Mouse (Mus musculus) small intestine, adult 2 months (tissue): ENCODE measurements at regions not wholly inside any gene's neighbourhood (a gene's known extent, or its start where the extent isn't known, plus 50 kb on each side); places are given as distances from the start of the nearest gene placed in this dataset.

Source experiments
- H3K27ac ChIP-seq: fragments of 200-500 bp; 2 replicates; pipeline ENCODE4 v1.5.1; 2012; ENCODE audit warnings: low read depth, low read length, control low read depth, inconsistent platforms; ENCODE audit not compliant: insufficient read depth
- H3K27me3 ChIP-seq: fragments of 200-500 bp; 2 replicates; pipeline ENCODE4 v1.6.1; 2012; ENCODE audit warnings: mild to moderate bottlenecking, moderate library complexity, low read length, inconsistent platforms; ENCODE audit not compliant: control insufficient read depth, insufficient read depth
- H3K36me3 ChIP-seq: fragments of 200-500 bp; 2 replicates; pipeline ENCODE4 v1.6.1; 2012; ENCODE audit warnings: mild to moderate bottlenecking, low read length, control low read depth, inconsistent platforms; ENCODE audit not compliant: control insufficient read depth, insufficient read depth
- H3K4me1 ChIP-seq: fragments of 200-500 bp; 2 replicates; pipeline ENCODE4 v1.6.1; 2012; ENCODE audit warnings: low read length, inconsistent platforms, mixed read lengths; ENCODE audit not compliant: control insufficient read depth, insufficient read depth, insufficient read length
- H3K4me3 ChIP-seq: fragments of 200-500 bp; 2 replicates; pipeline ENCODE4 v1.5.1; 2012; ENCODE audit warnings: low read depth, mild to moderate bottlenecking, control low read depth, inconsistent platforms, low read length, moderate library complexity
- CTCF ChIP-seq: fragments of 200-500 bp; IDR thresholded peaks from 2 replicates; pipeline ENCODE4 v1.5.1; 2012; ENCODE audit warnings: low read depth, mild to moderate bottlenecking, control low read depth, inconsistent platforms, low read length, moderate library complexity, mixed read lengths; ENCODE audit not compliant: insufficient replicate concordance, insufficient read length; ENCODE audit errors: extremely low read depth
- POLR2A ChIP-seq: fragments of 200-500 bp; IDR thresholded peaks from 2 replicates; pipeline ENCODE4 v1.6.1; 2012; ENCODE audit warnings: low read depth, mild to moderate bottlenecking, control low read depth, inconsistent platforms, low read length, moderate library complexity
- WGBS: fragments of 180-500 bp; shearing (Covaris S2); methylation state at CpG from one replicate; pipeline ENCODE4 v1.1.7; 2018; 5-methylcytosine and 5-hydroxymethylcytosine counted together

- H3K27ac ChIP-seq = no peak overlapping the region
- H3K4me1 ChIP-seq = no peaks in the 10 kb centered on the region
- no peaks in the 10 kb centered on the region for H3K27me3 ChIP-seq
- TF ChIP-seq CTCF (no peak), POLR2A (no peak)
- no peaks in the 10 kb centered on the region for H3K36me3 ChIP-seq
- no peak overlapping the region for H3K4me3 ChIP-seq
- WGBS = 54% methylated on average over 12 of the region's 12 CpGs
Observed at GRCm38 (mm10) chr17:4726331-4726741, 267.8 kb upstream of the Arid1b start.

GRCm38 (mm10) chr17:4734412-4734881, 259.7 kb upstream of the Arid1b start:
- Histone ChIP-seq H3K4me3 (no peak overlapping the region), H3K27me3 (no peaks in the 10 kb centered on the region), H3K27ac (no peak overlapping the region), H3K36me3 (no peaks in the 10 kb centered on the region), H3K4me1 (no peaks in the 10 kb centered on the region)
- WGBS = 29% methylated on average over 5 of the region's 5 CpGs
- no peak for TF ChIP-seq CTCF
- no peak for TF ChIP-seq POLR2A

GRCm38 (mm10) chr17:4735185-4735584, 258.9 kb upstream of the Arid1b start:
- H3K4me3 ChIP-seq = no peak overlapping the region
- H3K27ac ChIP-seq = no peak overlapping the region
- TF ChIP-seq POLR2A (no peak), CTCF (no peak)
- no peaks in the 10 kb centered on the region for H3K36me3 ChIP-seq
- WGBS = 57% methylated on average over 1 of the region's 1 CpGs
- no peaks in the 10 kb centered on the region for H3K27me3 ChIP-seq
- H3K4me1 ChIP-seq = no peaks in the 10 kb centered on the region

- H3K4me1 ChIP-seq = no peaks in the 10 kb centered on the region
- H3K4me3 ChIP-seq = no peak overlapping the region
- H3K27me3 ChIP-seq = no peaks in the 10 kb centered on the region
- H3K36me3 ChIP-seq = no peaks in the 10 kb centered on the region
- no peak overlapping the region for H3K27ac ChIP-seq
- WGBS = 73% methylated on average over 3 of the region's 3 CpGs
- TF ChIP-seq CTCF = no peak
- TF ChIP-seq POLR2A = no peak
Observed at GRCm38 (mm10) chr17:4736689-4737088, 257.4 kb upstream of the Arid1b start.

- Histone ChIP-seq H3K27me3 (no peaks in the 10 kb centered on the region), H3K36me3 (no peaks in the 10 kb centered on the region), H3K27ac (no peak overlapping the region), H3K4me1 (no peaks in the 10 kb centered on the region), H3K4me3 (no peak overlapping the region)
- 24% methylated on average over 7 of the region's 7 CpGs for WGBS
- TF ChIP-seq CTCF (no peak), POLR2A (no peak)
Observed at GRCm38 (mm10) chr17:4738717-4739485, 255.2 kb upstream of the Arid1b start.

GRCm38 (mm10) chr17:4740784-4741183, 253.3 kb upstream of the Arid1b start:
- WGBS = 48% methylated on average over 5 of the region's 5 CpGs
- Histone ChIP-seq H3K27ac (no peak overlapping the region), H3K4me1 (no peaks in the 10 kb centered on the region), H3K4me3 (no peak overlapping the region), H3K36me3 (no peaks in the 10 kb centered on the region), H3K27me3 (no peaks in the 10 kb centered on the region)
- TF ChIP-seq CTCF (no peak), POLR2A (no peak)

GRCm38 (mm10) chr17:4742314-4742713, 251.8 kb upstream of the Arid1b start:
- Histone ChIP-seq H3K27ac (no peak overlapping the region), H3K4me1 (no peaks in the 10 kb centered on the region), H3K27me3 (no peaks in the 10 kb centered on the region), H3K36me3 (no peaks in the 10 kb centered on the region), H3K4me3 (no peak overlapping the region)
- WGBS = 55% methylated on average over 1 of the region's 1 CpGs
- no peak for TF ChIP-seq POLR2A
- TF ChIP-seq CTCF = no peak
